8 mouse cellular contexts compared by ENCODE assay signal in genomic region chr7:27449256-27449862, GRCm38 (mm10). TPM values are rescaled to one million over a fixed set of nuclear protein-coding genes. Genes with fewer than 3 reads are reported as not detected.
DNase-seq lines count a peak whose midpoint lies in the region; ATAC-seq and TF ChIP-seq lines count a peak whose summit lies in the region.

No protein-coding gene starts in this region.

- peak; percentile 32; the same call in 1 of the 2 replicates for TF ChIP-seq CTCF in bone marrow, adult 2 months (IDR thresholded peaks at IDR 0.05; ENCODE audit: control insufficient read depth, insufficient read depth, low read length)

- no peak overlapping the region for H3K9ac ChIP-seq in hindbrain, embryonic 12.5 days
- no peak overlapping the region for H3K9ac ChIP-seq in hindbrain, embryonic 13.5 days
- 0 out of 2 replicates have a peak overlapping the region, but pooled peaks have one; percentile 17 for H3K9ac ChIP-seq in stomach, embryonic 16.5 days (ENCODE audit: low read length)

- peak; percentile 60 for DNase-seq in hindbrain, embryonic 10.5 days (ENCODE audit: low spot score)
- DNase-seq in left cerebral cortex, adult 18-20 months (ENCODE audit: low spot score in 2 of 2): peak; percentile 47 to 76
- DNase-seq in lung, postnatal 4 days: peak; percentile 67 to 83

- WGBS in hindbrain, embryonic 10.5 days: 62% methylated on average over 10 of the region's 10 CpGs
- WGBS in hindbrain, embryonic 12.5 days: 65% methylated on average over 10 of the region's 10 CpGs
- 39% methylated on average over 10 of the region's 10 CpGs for WGBS in bone marrow, adult 2 months
- WGBS in hindbrain, embryonic 13.5 days: 61% methylated on average over 10 of the region's 10 CpGs
- WGBS in stomach, embryonic 16.5 days: 61% methylated on average over 10 of the region's 10 CpGs

- H3K36me3 ChIP-seq in hindbrain, embryonic 10.5 days: no peaks in the 10 kb centered on the region
- no peaks in the 10 kb centered on the region for H3K36me3 ChIP-seq in hindbrain, embryonic 12.5 days
- H3K36me3 ChIP-seq in erythroblast, embryonic 14.5 days (ENCODE audit: control insufficient read depth): peaks cover 58% of the 10 kb centered on the region
- no peaks in the 10 kb centered on the region for H3K36me3 ChIP-seq in hindbrain, embryonic 13.5 days
- H3K36me3 ChIP-seq in stomach, embryonic 16.5 days (ENCODE audit: control insufficient read depth, insufficient read depth, low read length): no peaks in the 10 kb centered on the region

- no peak overlapping the region for H3K27ac ChIP-seq in hindbrain, embryonic 10.5 days
- no peak overlapping the region for H3K27ac ChIP-seq in hindbrain, embryonic 12.5 days
- peak overlapping the region; percentile 93 for H3K27ac ChIP-seq in bone marrow, adult 2 months (ENCODE audit: control insufficient read depth, insufficient read depth, low read depth, low read length, poor library complexity)
- no peak overlapping the region for H3K27ac ChIP-seq in hindbrain, embryonic 13.5 days
- peak overlapping the region; percentile 50 for H3K27ac ChIP-seq in stomach, embryonic 16.5 days (ENCODE audit: low read length)

- no peak overlapping the region for H3K4me2 ChIP-seq in hindbrain, embryonic 12.5 days (replicated peaks)
- H3K4me2 ChIP-seq in hindbrain, embryonic 13.5 days: 0 out of 2 replicates have a peak overlapping the region, but pooled peaks have one; percentile 90
- peak overlapping the region; percentile 78; the same call in 1 of the 2 replicates for H3K4me2 ChIP-seq in stomach, embryonic 16.5 days (ENCODE audit: low read depth, low read length)

- peak; percentile 33; the same call in 1 of the 2 replicates for TF ChIP-seq POLR2A in bone marrow, adult 2 months (IDR thresholded peaks at IDR 0.05; ENCODE audit: borderline replicate concordance, control insufficient read depth, low read depth, low read length)

- H3K4me3 ChIP-seq in hindbrain, embryonic 10.5 days: 0 out of 2 replicates have a peak overlapping the region, but pooled peaks have one; percentile 16
- no peak overlapping the region for H3K4me3 ChIP-seq in hindbrain, embryonic 12.5 days
- peak overlapping the region; percentile 60 for H3K4me3 ChIP-seq in bone marrow, adult 2 months (replicated peaks; ENCODE audit: control insufficient read depth, low read depth, low read length)
- peak overlapping the region; percentile 70 for H3K4me3 ChIP-seq in erythroblast, embryonic 14.5 days (replicated peaks)
- H3K4me3 ChIP-seq in hindbrain, embryonic 13.5 days: no peak overlapping the region
- peak overlapping the region; percentile 69; the same call in 1 of the 2 replicates for H3K4me3 ChIP-seq in stomach, embryonic 16.5 days (replicated peaks; ENCODE audit: low read length)

- no peaks in the 10 kb centered on the region for H3K9me3 ChIP-seq in hindbrain, embryonic 10.5 days
- no peaks in the 10 kb centered on the region for H3K9me3 ChIP-seq in hindbrain, embryonic 12.5 days (replicated peaks)
- H3K9me3 ChIP-seq in erythroblast, embryonic 14.5 days (ENCODE audit: control insufficient read depth, low read length): peaks cover 12% of the 10 kb centered on the region; the same call in 1 of the 2 replicates
- no peaks in the 10 kb centered on the region for H3K9me3 ChIP-seq in hindbrain, embryonic 13.5 days
- no peaks in the 10 kb centered on the region for H3K9me3 ChIP-seq in stomach, embryonic 16.5 days (replicated peaks; ENCODE audit: control insufficient read depth, low read length)

- peaks cover 42% of the 10 kb centered on the region for H3K27me3 ChIP-seq in hindbrain, embryonic 10.5 days (ENCODE audit: insufficient read depth, poor library complexity, severe bottlenecking)
- peaks cover 36% of the 10 kb centered on the region for H3K27me3 ChIP-seq in hindbrain, embryonic 12.5 days
- H3K27me3 ChIP-seq in erythroblast, embryonic 14.5 days (ENCODE audit: control insufficient read depth): peaks cover 31% of the 10 kb centered on the region
- H3K27me3 ChIP-seq in hindbrain, embryonic 13.5 days: peaks cover 31% of the 10 kb centered on the region
- peaks cover 17% of the 10 kb centered on the region for H3K27me3 ChIP-seq in stomach, embryonic 16.5 days (ENCODE audit: control insufficient read depth, insufficient read depth, low read length)

- ATAC-seq in hindbrain, embryonic 12.5 days (ENCODE audit: low FRiP score): no peak
- ATAC-seq in hindbrain, embryonic 13.5 days (ENCODE audit: low FRiP score): no peak
- no peak for ATAC-seq in stomach, embryonic 16.5 days (ENCODE audit: insufficient read depth, low FRiP score)

- H3K4me1 ChIP-seq in hindbrain, embryonic 10.5 days (replicated peaks): peaks cover 27% of the 10 kb centered on the region
- peaks cover 10% of the 10 kb centered on the region; the same call in 1 of the 2 replicates for H3K4me1 ChIP-seq in hindbrain, embryonic 12.5 days
- peaks cover 12% of the 10 kb centered on the region for H3K4me1 ChIP-seq in bone marrow, adult 2 months (ENCODE audit: control insufficient read depth, insufficient read depth, low read length)
- H3K4me1 ChIP-seq in erythroblast, embryonic 14.5 days (ENCODE audit: control insufficient read depth): peaks cover 67% of the 10 kb centered on the region
- H3K4me1 ChIP-seq in hindbrain, embryonic 13.5 days (replicated peaks): peaks cover 28% of the 10 kb centered on the region
- H3K4me1 ChIP-seq in stomach, embryonic 16.5 days (ENCODE audit: control insufficient read depth, insufficient read depth, low read length): peaks cover 18% of the 10 kb centered on the region

RNA-seq across cellular contexts. Expression of gene Blvrb, which starts 1.6 kb away (rescaled TPM):
- 40.6 and 41.8 TPM in 2 replicates for polyA plus RNA-seq in hindbrain, embryonic 10.5 days (2016; fragmentation: Nextera tagmentation; extraction: Ambion mirVana)
- polyA plus RNA-seq in hindbrain, embryonic 12.5 days (2016; fragmentation: Nextera tagmentation; extraction: Ambion mirVana): 26.6 and 27.3 TPM in 2 replicates
- 323 and 400 TPM in 2 replicates for polyA plus RNA-seq in bone marrow, adult 2 months (2011; ENCODE audit: insufficient read depth, insufficient read length, low replicate concordance, missing spikeins)
- 842 and 917 TPM in 2 replicates for polyA plus RNA-seq in erythroblast, embryonic 14.5 days (2012)
- 18.7 and 19.3 TPM in 2 replicates for polyA plus RNA-seq in hindbrain, embryonic 13.5 days (2015; fragmentation: Nextera tagmentation; extraction: Ambion mirVana)
- total RNA-seq in left cerebral cortex, adult 18-20 months (2021): 10 to 100 TPM; 20.8 to 21.3 TPM
- polyA plus RNA-seq in stomach, embryonic 16.5 days (2015; fragmentation: Nextera tagmentation; extraction: Ambion mirVana): 112 and 113 TPM in 2 replicates

RNA-seq across cellular contexts. Expression of gene Sptbn4, which starts 1.9 kb away (rescaled TPM):
- polyA plus RNA-seq in hindbrain, embryonic 10.5 days (2016; fragmentation: Nextera tagmentation; extraction: Ambion mirVana): 0.33 and 0.34 TPM in 2 replicates
- polyA plus RNA-seq in hindbrain, embryonic 12.5 days (2016; fragmentation: Nextera tagmentation; extraction: Ambion mirVana): 0.90 and 1.1 TPM in 2 replicates
- polyA plus RNA-seq in bone marrow, adult 2 months (2011; ENCODE audit: insufficient read depth, insufficient read length, low replicate concordance, missing spikeins): 0.11 and 0.62 TPM in 2 replicates
- polyA plus RNA-seq in erythroblast, embryonic 14.5 days (2012): 0.01 and 0.02 TPM in 2 replicates
- 2.2 and 2.6 TPM in 2 replicates for polyA plus RNA-seq in hindbrain, embryonic 13.5 days (2015; fragmentation: Nextera tagmentation; extraction: Ambion mirVana)
- total RNA-seq in left cerebral cortex, adult 18-20 months (2021): 100 to 1,000 TPM; 139 to 142 TPM
- polyA plus RNA-seq in stomach, embryonic 16.5 days (2015; fragmentation: Nextera tagmentation; extraction: Ambion mirVana): 0.50 and 0.57 TPM in 2 replicates

RNA-seq across cellular contexts. Expression of gene Sertad3, which starts 24.2 kb away (rescaled TPM):
- 23.0 and 24.2 TPM in 2 replicates for polyA plus RNA-seq in hindbrain, embryonic 10.5 days (2016; fragmentation: Nextera tagmentation; extraction: Ambion mirVana)
- 20.8 and 22.3 TPM in 2 replicates for polyA plus RNA-seq in hindbrain, embryonic 12.5 days (2016; fragmentation: Nextera tagmentation; extraction: Ambion mirVana)
- polyA plus RNA-seq in bone marrow, adult 2 months (2011; ENCODE audit: insufficient read depth, insufficient read length, low replicate concordance, missing spikeins): 34.3 and 61.0 TPM in 2 replicates
- 9.6 and 9.9 TPM in 2 replicates for polyA plus RNA-seq in erythroblast, embryonic 14.5 days (2012)
- 13.0 and 13.4 TPM in 2 replicates for polyA plus RNA-seq in hindbrain, embryonic 13.5 days (2015; fragmentation: Nextera tagmentation; extraction: Ambion mirVana)
- total RNA-seq in left cerebral cortex, adult 18-20 months (2021): 1 to 10 TPM; 3.5 to 3.9 TPM
- polyA plus RNA-seq in stomach, embryonic 16.5 days (2015; fragmentation: Nextera tagmentation; extraction: Ambion mirVana): 38.1 and 39.4 TPM in 2 replicates

RNA-seq across cellular contexts. Expression of gene Sertad1, which starts 37.4 kb away (rescaled TPM):
- 21.5 and 23.6 TPM in 2 replicates for polyA plus RNA-seq in hindbrain, embryonic 10.5 days (2016; fragmentation: Nextera tagmentation; extraction: Ambion mirVana)
- polyA plus RNA-seq in hindbrain, embryonic 12.5 days (2016; fragmentation: Nextera tagmentation; extraction: Ambion mirVana): 17.5 TPM in 2 replicates
- 20.9 and 33.8 TPM in 2 replicates for polyA plus RNA-seq in bone marrow, adult 2 months (2011; ENCODE audit: insufficient read depth, insufficient read length, low replicate concordance, missing spikeins)
- polyA plus RNA-seq in erythroblast, embryonic 14.5 days (2012): 17.9 and 18.5 TPM in 2 replicates
- 10.7 and 11.8 TPM in 2 replicates for polyA plus RNA-seq in hindbrain, embryonic 13.5 days (2015; fragmentation: Nextera tagmentation; extraction: Ambion mirVana)
- total RNA-seq in left cerebral cortex, adult 18-20 months (2021): 10 to 100 TPM; 15.3 to 26.9 TPM
- polyA plus RNA-seq in stomach, embryonic 16.5 days (2015; fragmentation: Nextera tagmentation; extraction: Ambion mirVana): 42.0 and 45.9 TPM in 2 replicates

RNA-seq across cellular contexts. Expression of gene Prx, which starts 49.8 kb away (rescaled TPM):
- 2.5 and 3.4 TPM in 2 replicates for polyA plus RNA-seq in hindbrain, embryonic 10.5 days (2016; fragmentation: Nextera tagmentation; extraction: Ambion mirVana)
- 2.5 and 3.5 TPM in 2 replicates for polyA plus RNA-seq in hindbrain, embryonic 12.5 days (2016; fragmentation: Nextera tagmentation; extraction: Ambion mirVana)
- 0.79 and 3.4 TPM in 2 replicates for polyA plus RNA-seq in bone marrow, adult 2 months (2011; ENCODE audit: insufficient read depth, insufficient read length, low replicate concordance, missing spikeins)
- polyA plus RNA-seq in erythroblast, embryonic 14.5 days (2012): 0.41 TPM in 2 replicates
- polyA plus RNA-seq in hindbrain, embryonic 13.5 days (2015; fragmentation: Nextera tagmentation; extraction: Ambion mirVana): 1.4 and 1.5 TPM in 2 replicates
- total RNA-seq in left cerebral cortex, adult 18-20 months (2021): under 1 TPM; 0.23 to 0.33 TPM
- polyA plus RNA-seq in stomach, embryonic 16.5 days (2015; fragmentation: Nextera tagmentation; extraction: Ambion mirVana): 3.7 and 4.0 TPM in 2 replicates

Comparison
In these comparisons a context has a peak if more than half of its experiments do, and no peak if none do; other contexts are left out.
1. H3K4me3 ChIP-seq: peak in hindbrain, embryonic 10.5 days (single experiment), bone marrow, adult 2 months (single experiment), erythroblast, embryonic 14.5 days (single experiment) and stomach, embryonic 16.5 days (single experiment); none in hindbrain, embryonic 12.5 days (single experiment) and hindbrain, embryonic 13.5 days (single experiment).
2. H3K27ac ChIP-seq: peak in bone marrow, adult 2 months (single experiment) and stomach, embryonic 16.5 days (single experiment); none in hindbrain, embryonic 10.5 days (single experiment), hindbrain, embryonic 12.5 days (single experiment) and hindbrain, embryonic 13.5 days (single experiment).
3. Peak in every context shown above with its lines, with median percentiles within 50 percentile points of each other: DNase-seq.